Mouse (Mus musculus): ENCODE data around the gene Mef2c. TPM values are rescaled to one million over a fixed set of nuclear protein-coding genes. Genes with fewer than 3 reads are reported as not detected.

Gene Mef2c
- polyA plus RNA-seq, 1 experiment: 4.8 TPM

GRCm38 (mm10) chr13:83523232-83523969 lies 19.6 kb downstream of the Mef2c start:
- DNase-seq (ENCODE audit: low read depth, low spot score): no peak
- WGBS: 4% methylated on average over 35 of the region's 35 CpGs

GRCm38 (mm10) chr13:83524159-83524901 lies 20.5 kb downstream of the Mef2c start:
- no peak for DNase-seq (ENCODE audit: low read depth, low spot score)
- 2% methylated on average over 43 of the region's 43 CpGs for WGBS

- DNase-seq (ENCODE audit: low read depth, low spot score): no peak
- 9% methylated on average over 7 of the region's 7 CpGs for WGBS
These were observed 21.3 kb downstream of the Mef2c start for GRCm38 (mm10) chr13:83524902-83525715.

GRCm38 (mm10) chr13:83525716-83526005 lies 21.8 kb downstream of the Mef2c start:
- DNase-seq (ENCODE audit: low read depth, low spot score): no peak
- 11% methylated on average over 2 of the region's 2 CpGs for WGBS

GRCm38 (mm10) chr13:83526066-83526465 lies 22.2 kb downstream of the Mef2c start:
- 37% methylated on average over 6 of the region's 6 CpGs for WGBS
- DNase-seq (ENCODE audit: low read depth, low spot score): no peak

- no peak for DNase-seq (ENCODE audit: low read depth, low spot score)
- 70% methylated on average over 9 of the region's 9 CpGs for WGBS
These were observed 24.1 kb downstream of the Mef2c start for GRCm38 (mm10) chr13:83527921-83528320.

- WGBS: 50% methylated on average over 8 of the region's 8 CpGs
- no peak for DNase-seq (ENCODE audit: low read depth, low spot score)
These were observed 26.0 kb downstream of the Mef2c start for GRCm38 (mm10) chr13:83529729-83530314.

- 86% methylated on average over 4 of the region's 4 CpGs for WGBS
These were observed 27.1 kb downstream of the Mef2c start for GRCm38 (mm10) chr13:83530889-83531288.

GRCm38 (mm10) chr13:83531968-83532591 lies 28.2 kb downstream of the Mef2c start:
- WGBS: 53% methylated on average over 8 of the region's 8 CpGs

More at GRCm38 (mm10) chr13:83530889-83531288, 27.1 kb downstream of the Mef2c start:
- no peak for DNase-seq (ENCODE audit: low read depth, low spot score)

GRCm38 (mm10) chr13:83536361-83536760 lies 32.5 kb downstream of the Mef2c start:
- DNase-seq (ENCODE audit: low read depth, low spot score): no peak
- 71% methylated on average over 3 of the region's 3 CpGs for WGBS

More at GRCm38 (mm10) chr13:83531968-83532591, 28.2 kb downstream of the Mef2c start:
- DNase-seq (ENCODE audit: low read depth, low spot score): no peak

GRCm38 (mm10) chr13:83537163-83537562 lies 33.3 kb downstream of the Mef2c start:
- WGBS: 56% methylated on average over 5 of the region's 5 CpGs
- DNase-seq (ENCODE audit: low read depth, low spot score): no peak

GRCm38 (mm10) chr13:83539921-83540320 lies 36.1 kb downstream of the Mef2c start:
- DNase-seq (ENCODE audit: low read depth, low spot score): no peak

GRCm38 (mm10) chr13:83542666-83543065 lies 38.8 kb downstream of the Mef2c start:
- DNase-seq (ENCODE audit: low read depth, low spot score): no peak
- WGBS: 71% methylated on average over 5 of the region's 5 CpGs

- 62% methylated on average over 4 of the region's 4 CpGs for WGBS
- no peak for DNase-seq (ENCODE audit: low read depth, low spot score)
These were observed 40.9 kb downstream of the Mef2c start for GRCm38 (mm10) chr13:83544707-83545106.

GRCm38 (mm10) chr13:83546876-83547275 lies 43.0 kb downstream of the Mef2c start:
- WGBS: 92% methylated on average over 5 of the region's 5 CpGs
- no peak for DNase-seq (ENCODE audit: low read depth, low spot score)

GRCm38 (mm10) chr13:83551259-83551658 lies 47.4 kb downstream of the Mef2c start:
- no peak for DNase-seq (ENCODE audit: low read depth, low spot score)

- no peak for DNase-seq (ENCODE audit: low read depth, low spot score)
- 43% methylated on average over 1 of the region's 1 CpGs for WGBS
These were observed 48.2 kb downstream of the Mef2c start for GRCm38 (mm10) chr13:83552051-83552450.

GRCm38 (mm10) chr13:83563261-83563660 lies 59.4 kb downstream of the Mef2c start:
- DNase-seq (ENCODE audit: low read depth, low spot score): no peak
- 60% methylated on average over 2 of the region's 2 CpGs for WGBS

- no peak for DNase-seq (ENCODE audit: low read depth, low spot score)
- 14% methylated on average over 3 of the region's 3 CpGs for WGBS
These were observed 61.9 kb downstream of the Mef2c start for GRCm38 (mm10) chr13:83565732-83566131.

- no peak for DNase-seq (ENCODE audit: low read depth, low spot score)
- 43% methylated on average over 4 of the region's 4 CpGs for WGBS
These were observed 62.3 kb downstream of the Mef2c start for GRCm38 (mm10) chr13:83566180-83566579.
